ENCODE assay signal across 22 mouse cellular contexts in the genomic region with DNA sequence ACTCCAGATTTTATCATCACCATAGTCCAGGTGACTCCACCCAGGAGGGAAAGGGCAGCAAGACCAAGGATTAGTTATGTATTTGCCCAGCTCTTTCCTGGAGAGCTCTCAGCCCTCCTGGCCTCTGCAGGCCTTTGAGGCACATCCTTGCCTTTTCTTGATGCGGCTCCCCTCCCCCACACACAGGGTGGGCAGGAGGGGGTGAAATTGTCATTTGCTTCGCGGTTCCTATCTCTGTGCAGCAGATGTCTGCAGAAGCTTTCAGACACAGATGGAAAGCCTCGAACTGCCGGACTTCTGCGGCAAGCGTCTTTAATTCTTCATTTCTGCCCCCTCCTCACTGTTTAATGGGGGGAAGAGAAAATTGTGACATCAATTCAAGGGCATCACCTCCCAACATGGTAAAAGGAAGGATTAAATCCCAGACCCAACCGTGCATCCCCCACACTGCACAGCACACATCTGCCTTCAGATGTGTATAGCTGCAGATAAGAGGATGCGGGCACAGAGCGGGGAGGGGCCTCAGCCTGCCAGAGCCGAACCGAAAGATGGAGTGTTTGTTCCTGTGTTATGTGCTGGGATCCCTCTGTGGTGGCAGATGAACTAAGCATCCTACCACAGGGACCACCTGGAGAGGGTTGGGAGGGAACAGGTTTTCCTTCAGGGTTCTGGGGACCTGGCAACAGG.
DNase-seq lines count a peak whose midpoint lies in the region; ATAC-seq and TF ChIP-seq lines count a peak whose summit lies in the region.
"Had no signal": no experiment of that assay in that cellular context is flagged by ENCODE, and none has a peak within 500 bp of the region (broad histone marks: within the 10 kb centered on the region; RNA-seq: fewer than 3 reads in every experiment).

No protein-coding gene starts in this region.

- H3K9ac ChIP-seq in hindbrain, embryonic 15.5 days = no peak overlapping the region
- no peak overlapping the region for H3K9ac ChIP-seq in midbrain, embryonic 13.5 days (replicated peaks)
- no peak overlapping the region for H3K9ac ChIP-seq in midbrain, postnatal 0 days (replicated peaks; ENCODE audit: low read length, poor library complexity, severe bottlenecking)
- H3K9ac ChIP-seq: forebrain, postnatal 0 days; heart, embryonic 15.5 days had no signal

- 0 out of 2 replicates have a peak, but pooled peaks have one; percentile 54 for ATAC-seq in hindbrain, embryonic 15.5 days (ENCODE audit: low FRiP score, low read depth)
- peak; percentile 80 for ATAC-seq in midbrain, embryonic 13.5 days
- ATAC-seq in midbrain, postnatal 0 days (ENCODE audit: low FRiP score) = peak; percentile 47; the same call in 1 of the 2 replicates
- ATAC-seq: CD4-positive, CD25-positive, alpha-beta regulatory T cell, adult 4 months; forebrain, postnatal 0 days had no signal

- no peaks in the 10 kb centered on the region for H3K36me3 ChIP-seq in hindbrain, embryonic 15.5 days
- no peaks in the 10 kb centered on the region for H3K36me3 ChIP-seq in hindbrain, embryonic 10.5 days
- H3K36me3 ChIP-seq in midbrain, embryonic 13.5 days = no peaks in the 10 kb centered on the region
- H3K36me3 ChIP-seq in midbrain, postnatal 0 days (ENCODE audit: insufficient read depth, low read length) = no peaks in the 10 kb centered on the region
- H3K36me3 ChIP-seq: embryonic facial prominence, embryonic 10.5 days; G1E; heart, embryonic 15.5 days had no signal

- H3K4me1 ChIP-seq in hindbrain, embryonic 15.5 days (replicated peaks) = peaks cover 18% of the 10 kb centered on the region
- peaks cover 40% of the 10 kb centered on the region for H3K4me1 ChIP-seq in hindbrain, embryonic 10.5 days (replicated peaks)
- H3K4me1 ChIP-seq in midbrain, embryonic 13.5 days (replicated peaks) = peaks cover 34% of the 10 kb centered on the region
- H3K4me1 ChIP-seq in midbrain, postnatal 0 days (ENCODE audit: insufficient read depth, low read length) = no peaks in the 10 kb centered on the region; the same call in 1 of the 2 replicates
- H3K4me1 ChIP-seq: heart, embryonic 15.5 days had no signal

- H3K9me3 ChIP-seq in hindbrain, embryonic 15.5 days = no peaks in the 10 kb centered on the region
- no peaks in the 10 kb centered on the region for H3K9me3 ChIP-seq in hindbrain, embryonic 10.5 days
- no peaks in the 10 kb centered on the region for H3K9me3 ChIP-seq in midbrain, embryonic 13.5 days
- H3K9me3 ChIP-seq in midbrain, postnatal 0 days (ENCODE audit: low read length) = no peaks in the 10 kb centered on the region
- H3K9me3 ChIP-seq: embryonic facial prominence, embryonic 10.5 days; heart, embryonic 15.5 days had no signal

- H3K27ac ChIP-seq in hindbrain, embryonic 15.5 days (replicated peaks) = no peak overlapping the region
- no peak overlapping the region; the same call in 1 of the 2 replicates for H3K27ac ChIP-seq in hindbrain, embryonic 10.5 days
- peak overlapping the region; percentile 21 for H3K27ac ChIP-seq in midbrain, embryonic 13.5 days
- no peak overlapping the region for H3K27ac ChIP-seq in midbrain, postnatal 0 days (ENCODE audit: low read depth, low read length)
- H3K27ac ChIP-seq: embryonic facial prominence, embryonic 10.5 days; heart, adult 2 months; heart, embryonic 15.5 days had no signal

- peak; percentile 2 for DNase-seq in embryo, embryonic 10.5 days (ENCODE audit: low spot score)
- DNase-seq in embryo, embryonic 11 days = no peak
- DNase-seq in hindbrain, embryonic 10.5 days (ENCODE audit: low spot score) = no peak
- no peak for DNase-seq in midbrain, postnatal 0 days (ENCODE audit: low spot score)
- DNase-seq in retina, postnatal 1 day = no peak
- DNase-seq in spleen, postnatal 4 days (ENCODE audit: low spot score in 2 of 2) = no peak
- DNase-seq: adrenal gland, postnatal 10 days; B cell, adult 2 months; cerebellum, adult 11-12 months; cerebellum, adult 9-10 months; cerebellum, postnatal 25 days; forebrain, postnatal 0 days; gastrocnemius, postnatal 14 days; heart, adult 2 months; heart, postnatal 14 days had no signal

- H3K27me3 ChIP-seq in hindbrain, embryonic 15.5 days = no peaks in the 10 kb centered on the region
- no peaks in the 10 kb centered on the region for H3K27me3 ChIP-seq in hindbrain, embryonic 10.5 days (ENCODE audit: insufficient read depth, poor library complexity, severe bottlenecking)
- H3K27me3 ChIP-seq in midbrain, embryonic 13.5 days = no peaks in the 10 kb centered on the region
- H3K27me3 ChIP-seq in midbrain, postnatal 0 days (ENCODE audit: insufficient read depth, low read length) = no peaks in the 10 kb centered on the region
- H3K27me3 ChIP-seq: heart, embryonic 15.5 days had no signal

- WGBS in hindbrain, embryonic 15.5 days = 61% methylated on average over 12 of the region's 12 CpGs
- whole genome bisulfite sequencing in hindbrain, embryonic 10.5 days = 74% methylated on average over 12 of the region's 12 CpGs
- 49% methylated on average over 12 of the region's 12 CpGs for WGBS in midbrain, embryonic 13.5 days
- WGBS in midbrain, postnatal 0 days = 45% methylated on average over 12 of the region's 12 CpGs

- no peak overlapping the region for H3K4me3 ChIP-seq in hindbrain, embryonic 15.5 days
- no peak overlapping the region for H3K4me3 ChIP-seq in hindbrain, embryonic 10.5 days
- no peak overlapping the region for H3K4me3 ChIP-seq in midbrain, embryonic 13.5 days (replicated peaks)
- no peak overlapping the region for H3K4me3 ChIP-seq in midbrain, postnatal 0 days (ENCODE audit: low read depth, low read length)
- H3K4me3 ChIP-seq: embryonic facial prominence, embryonic 10.5 days; heart, adult 2 months; heart, embryonic 15.5 days had no signal

- TF ChIP-seq CTCF in midbrain, postnatal 0 days (IDR thresholded peaks at IDR 0.05) = no peak

- no peak overlapping the region for H3K4me2 ChIP-seq in hindbrain, embryonic 15.5 days
- H3K4me2 ChIP-seq in midbrain, embryonic 13.5 days (replicated peaks) = no peak overlapping the region
- no peak overlapping the region for H3K4me2 ChIP-seq in midbrain, postnatal 0 days (ENCODE audit: low read depth, low read length, poor library complexity, severe bottlenecking)
- H3K4me2 ChIP-seq: heart, embryonic 11.5 days; heart, embryonic 15.5 days had no signal
